Mouse (Mus musculus): ENCODE results near the gene Sec24b. TPM values are rescaled to one million over a fixed set of nuclear protein-coding genes. Genes with fewer than 3 reads are reported as not detected.

Sec24b gene
- polyA plus RNA-seq, 1 experiment: 38.7 TPM

GRCm38 (mm10) chr3:130073085-130073484 lies 11.7 kb upstream of the Sec24b start:
- Histone ChIP-seq H3K36me3 (ENCODE audit: control insufficient read depth, insufficient read depth, low read length) (no peaks in the 10 kb centered on the region), H3K4me3 (ENCODE audit: insufficient read depth, low read depth, low read length) (no peak overlapping the region), H3K4me1 (ENCODE audit: control insufficient read depth, insufficient read depth, low read length) (no peaks in the 10 kb centered on the region), H3K27ac (ENCODE audit: insufficient read depth, low read depth, low read length) (no peak overlapping the region), H3K27me3 (replicated peaks; ENCODE audit: control insufficient read depth, insufficient read depth, low read length) (no peaks in the 10 kb centered on the region)
- WGBS: 15% methylated on average over 10 of the region's 10 CpGs
- peak; percentile 22 for DNase-seq
- TF ChIP-seq CTCF (conservative IDR thresholded peaks at IDR 0.05; ENCODE audit: insufficient read depth, insufficient read length, low read depth, low read length): no peak
- TF ChIP-seq POLR2A (IDR thresholded peaks at IDR 0.05; ENCODE audit: low read depth, low read length): no peak

DNA sequence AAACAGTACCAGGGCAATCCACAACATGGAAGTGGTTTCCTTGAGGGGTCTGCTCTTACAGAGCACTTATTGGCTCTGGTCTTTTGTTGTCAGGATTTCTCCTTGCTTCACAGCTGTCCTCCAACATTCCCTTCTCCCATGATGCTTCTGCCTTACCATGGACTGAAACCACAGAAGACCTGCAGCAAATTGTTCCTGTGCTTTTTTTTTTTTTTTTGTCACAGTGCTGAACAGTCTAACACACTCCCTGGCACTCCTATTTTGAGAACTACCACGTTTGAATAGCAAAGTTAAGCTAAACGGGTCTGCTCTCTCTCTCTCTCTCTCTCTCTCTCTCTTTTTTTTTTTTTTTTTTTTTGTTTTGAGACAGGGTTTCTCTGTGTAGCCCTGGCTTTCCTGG lies 10.6 kb upstream of the Sec24b start:
- Histone ChIP-seq H3K27ac (ENCODE audit: insufficient read depth, low read depth, low read length) (no peak overlapping the region), H3K4me1 (ENCODE audit: control insufficient read depth, insufficient read depth, low read length) (no peaks in the 10 kb centered on the region), H3K27me3 (replicated peaks; ENCODE audit: control insufficient read depth, insufficient read depth, low read length) (no peaks in the 10 kb centered on the region), H3K36me3 (ENCODE audit: control insufficient read depth, insufficient read depth, low read length) (no peaks in the 10 kb centered on the region), H3K4me3 (ENCODE audit: insufficient read depth, low read depth, low read length) (no peak overlapping the region)
- 71% methylated on average over 2 of the region's 2 CpGs for WGBS
- no peak for DNase-seq
- TF ChIP-seq CTCF (conservative IDR thresholded peaks at IDR 0.05; ENCODE audit: insufficient read depth, insufficient read length, low read depth, low read length) (no peak), POLR2A (IDR thresholded peaks at IDR 0.05; ENCODE audit: low read depth, low read length) (no peak)

DNA sequence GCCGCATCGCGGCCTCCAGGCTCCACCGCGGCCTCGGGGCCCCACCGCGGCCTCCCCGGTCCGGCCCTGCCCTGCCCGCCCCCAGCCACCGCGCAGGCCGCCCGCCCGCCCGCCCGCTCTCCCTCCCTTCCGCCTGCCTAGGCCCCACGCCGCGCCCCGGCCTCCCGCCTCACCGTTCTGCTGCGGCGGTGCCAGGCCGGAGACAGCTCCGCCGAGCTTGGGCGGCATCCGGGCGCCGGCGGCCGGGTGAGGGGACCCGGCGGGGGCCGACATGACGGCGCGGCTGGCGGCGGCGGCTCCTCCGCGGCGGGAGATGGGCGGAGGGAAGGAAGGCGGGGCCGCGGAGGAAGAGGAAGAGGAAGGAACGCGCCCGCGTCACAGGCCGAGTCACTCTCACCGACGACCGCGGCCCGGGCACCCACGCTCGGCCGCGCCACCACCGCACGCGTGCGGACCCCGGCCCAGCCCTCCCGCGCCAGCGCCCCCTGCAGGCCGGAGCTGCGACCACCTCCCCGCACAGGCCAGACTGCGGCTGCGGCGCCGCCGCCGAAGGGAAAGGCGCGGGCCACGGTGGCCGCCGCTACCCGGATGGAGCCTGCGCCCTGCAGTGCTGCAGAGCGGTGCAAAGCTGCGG lies 840 bp downstream of the Sec24b start:
- Histone ChIP-seq H3K4me3 (ENCODE audit: insufficient read depth, low read depth, low read length) (peak overlapping the region; percentile 79), H3K36me3 (ENCODE audit: control insufficient read depth, insufficient read depth, low read length) (no peaks in the 10 kb centered on the region), H3K27ac (ENCODE audit: insufficient read depth, low read depth, low read length) (peak overlapping the region; percentile 72), H3K27me3 (replicated peaks; ENCODE audit: control insufficient read depth, insufficient read depth, low read length) (no peaks in the 10 kb centered on the region), H3K4me1 (ENCODE audit: control insufficient read depth, insufficient read depth, low read length) (peaks cover 17% of the 10 kb centered on the region; the same call in 1 of the 2 replicates)
- peak; percentile 88 for DNase-seq
- WGBS: 1% methylated on average over 72 of the region's 92 CpGs
- TF ChIP-seq CTCF (conservative IDR thresholded peaks at IDR 0.05; ENCODE audit: insufficient read depth, insufficient read length, low read depth, low read length) (peak; percentile 33; the same call in 1 of the 2 replicates), POLR2A (IDR thresholded peaks at IDR 0.05; ENCODE audit: low read depth, low read length) (peak; percentile 2)

- H3K27me3 ChIP-seq (replicated peaks; ENCODE audit: control insufficient read depth, insufficient read depth, low read length): no peaks in the 10 kb centered on the region
- H3K4me3 ChIP-seq (ENCODE audit: insufficient read depth, low read depth, low read length): peak overlapping the region; percentile 79
- no peak for TF ChIP-seq CTCF (conservative IDR thresholded peaks at IDR 0.05; ENCODE audit: insufficient read depth, insufficient read length, low read depth, low read length)
- TF ChIP-seq POLR2A (IDR thresholded peaks at IDR 0.05; ENCODE audit: low read depth, low read length): no peak
- H3K27ac ChIP-seq (ENCODE audit: insufficient read depth, low read depth, low read length): peak overlapping the region; percentile 6; the same call in 1 of the 2 replicates
- no peak for DNase-seq
- WGBS: 2% methylated on average over 40 of the region's 42 CpGs
- H3K36me3 ChIP-seq (ENCODE audit: control insufficient read depth, insufficient read depth, low read length): no peaks in the 10 kb centered on the region
- peaks cover 21% of the 10 kb centered on the region; the same call in 1 of the 2 replicates for H3K4me1 ChIP-seq (ENCODE audit: control insufficient read depth, insufficient read depth, low read length)
Measured at GRCm38 (mm10) chr3:130059805-130060395, 1.5 kb downstream of the Sec24b start.

GRCm38 (mm10) chr3:130058488-130058887 lies 2.9 kb downstream of the Sec24b start:
- no peak for DNase-seq
- Histone ChIP-seq H3K27me3 (replicated peaks; ENCODE audit: control insufficient read depth, insufficient read depth, low read length) (no peaks in the 10 kb centered on the region), H3K4me3 (ENCODE audit: insufficient read depth, low read depth, low read length) (no peak overlapping the region), H3K27ac (ENCODE audit: insufficient read depth, low read depth, low read length) (no peak overlapping the region), H3K4me1 (ENCODE audit: control insufficient read depth, insufficient read depth, low read length) (peaks cover 28% of the 10 kb centered on the region), H3K36me3 (ENCODE audit: control insufficient read depth, insufficient read depth, low read length) (no peaks in the 10 kb centered on the region)
- 57% methylated on average over 2 of the region's 2 CpGs for WGBS
- no peak for TF ChIP-seq CTCF (conservative IDR thresholded peaks at IDR 0.05; ENCODE audit: insufficient read depth, insufficient read length, low read depth, low read length)
- no peak for TF ChIP-seq POLR2A (IDR thresholded peaks at IDR 0.05; ENCODE audit: low read depth, low read length)

DNA sequence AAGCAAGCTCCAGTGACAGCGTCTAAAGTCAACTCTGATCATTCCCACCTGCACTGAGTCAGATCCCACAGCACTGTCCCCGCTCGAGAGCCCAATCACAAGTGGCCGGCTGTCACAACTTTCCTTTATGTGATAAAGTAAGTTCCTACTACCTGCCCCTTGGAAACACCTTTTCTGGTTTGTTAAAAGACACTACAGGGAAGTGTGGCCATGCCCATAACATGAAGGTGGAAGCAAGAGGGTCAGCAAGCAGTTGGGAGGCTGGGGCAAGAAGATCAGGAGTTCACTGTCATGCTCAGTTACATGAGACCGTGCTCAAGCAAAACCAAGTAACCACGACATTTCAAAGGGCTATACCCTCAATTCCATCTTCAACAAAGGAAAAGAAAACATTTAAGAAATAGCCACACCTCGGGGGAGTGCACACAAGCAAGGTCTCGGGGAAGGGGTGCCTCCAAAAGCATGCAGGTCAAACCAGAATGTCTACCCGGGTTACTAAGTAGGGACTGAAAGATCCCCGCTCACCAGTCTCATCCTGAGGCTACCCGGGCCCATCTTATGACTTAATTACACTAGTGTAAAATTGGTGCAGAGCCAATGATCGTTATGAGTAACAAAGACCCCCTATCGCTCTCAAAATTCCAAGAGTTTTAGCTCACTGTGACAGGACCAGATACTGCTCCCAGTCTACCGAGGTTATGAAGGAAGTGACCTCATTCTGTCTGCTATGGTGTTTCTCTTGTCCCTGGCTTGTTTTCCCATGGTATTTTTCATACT lies 3.6 kb downstream of the Sec24b start:
- Histone ChIP-seq H3K4me1 (ENCODE audit: control insufficient read depth, insufficient read depth, low read length) (peaks cover 36% of the 10 kb centered on the region), H3K27ac (ENCODE audit: insufficient read depth, low read depth, low read length) (no peak overlapping the region)
- WGBS: 52% methylated on average over 14 of the region's 14 CpGs

More for the DNA sequence above, 3.6 kb downstream of the Sec24b start:
- no peaks in the 10 kb centered on the region for H3K36me3 ChIP-seq (ENCODE audit: control insufficient read depth, insufficient read depth, low read length)
- TF ChIP-seq POLR2A (IDR thresholded peaks at IDR 0.05; ENCODE audit: low read depth, low read length) (no peak), CTCF (conservative IDR thresholded peaks at IDR 0.05; ENCODE audit: insufficient read depth, insufficient read length, low read depth, low read length) (no peak)
- H3K4me3 ChIP-seq (ENCODE audit: insufficient read depth, low read depth, low read length): no peak overlapping the region
- no peak for DNase-seq
- H3K27me3 ChIP-seq (replicated peaks; ENCODE audit: control insufficient read depth, insufficient read depth, low read length): no peaks in the 10 kb centered on the region

Measured in kidney, adult 2 months (tissue).